Mouse (Mus musculus) heart, adult 2 months (tissue): ENCODE data around the gene Mxd3.

ENCODE experiments used
- CTCF ChIP-seq: fragments of 200-600 bp; IDR thresholded peaks from 2 replicates; pipeline ENCODE4 v1.8.1; 2022; ENCODE audit warnings: antibody characterized with exemption, mild to moderate bottlenecking, moderate library complexity
- EP300 ChIP-seq: fragments of 200-500 bp; IDR thresholded peaks from 2 replicates; pipeline ENCODE4 v1.6.1; 2011; ENCODE audit warnings: low read depth, low read length, control low read depth; ENCODE audit not compliant: insufficient read depth
- POLR2A ChIP-seq: fragments of 200-500 bp; IDR thresholded peaks from 2 replicates; pipeline ENCODE4 v1.6.1; 2011; ENCODE audit warnings: mild to moderate bottlenecking, low read depth, low read length, control low read depth; ENCODE audit not compliant: insufficient read depth

DNA sequence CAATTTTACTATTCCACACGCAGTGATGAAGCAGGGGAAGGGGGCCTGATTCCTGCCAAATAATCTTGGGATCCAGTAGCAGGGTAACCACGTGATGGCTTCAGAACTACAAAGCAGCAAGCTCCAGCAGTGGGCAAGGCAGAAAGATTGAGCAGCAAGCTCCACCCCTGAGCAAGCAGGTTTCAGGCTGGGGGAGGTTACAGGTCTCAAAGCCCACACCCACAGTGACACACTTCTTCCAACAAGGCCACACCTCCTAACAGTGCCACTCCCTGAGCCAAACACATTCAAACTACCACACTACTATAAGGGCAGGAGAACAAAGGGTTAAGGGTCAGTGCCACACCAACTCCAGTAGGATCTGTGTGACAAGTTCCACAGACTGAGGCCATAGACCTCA is 9.6 kb upstream of the Mxd3 start:
- TF ChIP-seq POLR2A (no peak), EP300 (no peak), CTCF (no peak)
